Mouse (Mus musculus): Measurements from ENCODE around the gene Smim24. TPM values are rescaled to one million over a fixed set of nuclear protein-coding genes. Genes with fewer than 3 reads are reported as not detected.
A peak's percentile ranks its signal among the peaks of the same experiment; 100 is the strongest.

Gene Smim24
- polyA plus RNA-seq, 1 experiment from 2014 or later: 1.8 TPM

GRCm38 (mm10) chr10:81356352-81356990 is 36.4 kb upstream of the Smim24 start:
- peak overlapping the region; percentile 79; the same call in 1 of the 2 replicates for H3K4me3 ChIP-seq
- peaks cover 7% of the 10 kb centered on the region; the same call in 1 of the 2 replicates for H3K36me3 ChIP-seq
- H3K27ac ChIP-seq (replicated peaks): 0 out of 2 replicates have a peak overlapping the region, but pooled peaks have one; percentile 34
- H3K4me1 ChIP-seq (replicated peaks): peaks cover 47% of the 10 kb centered on the region
- H3K9me3 ChIP-seq: no peaks in the 10 kb centered on the region
- peak overlapping the region; percentile 96 for H3K4me2 ChIP-seq
- H3K9ac ChIP-seq: 0 out of 2 replicates have a peak overlapping the region, but pooled peaks have one; percentile 22
- peak; percentile 11; the same call in 1 of the 2 replicates for ATAC-seq (ENCODE audit: low read depth)
- WGBS: 40% methylated on average over 12 of the region's 12 CpGs
- H3K27me3 ChIP-seq: peaks cover 9% of the 10 kb centered on the region; the same call in 1 of the 2 replicates

- no peaks in the 10 kb centered on the region for H3K9me3 ChIP-seq
- H3K4me2 ChIP-seq: peak within 1 kb of the TSS; percentile 96
- WGBS: 2% methylated on average over 78 of the region's 79 CpGs
- H3K4me1 ChIP-seq (replicated peaks): peaks cover 47% of the 10 kb centered on the region
- H3K27me3 ChIP-seq: peaks cover 9% of the 10 kb centered on the region
- peak within 1 kb of the TSS; percentile 79 for H3K4me3 ChIP-seq
- ATAC-seq (ENCODE audit: low read depth): peak; percentile 92
- peaks cover 14% of the 10 kb centered on the region for H3K36me3 ChIP-seq
- peak within 1 kb of the TSS; percentile 54; the same call in 1 of the 2 replicates for H3K27ac ChIP-seq (replicated peaks)
- H3K9ac ChIP-seq: peak within 1 kb of the TSS; percentile 90
Measured at GRCm38 (mm10) chr10:81356991-81357844, 35.6 kb upstream of the Smim24 start, which contains the start of gene Mfsd12. Gene Mfsd12, plus strand, starts transcription at chr10:81357491.

- ATAC-seq (ENCODE audit: low read depth): peak; percentile 1; the same call in 1 of the 2 replicates
- peaks cover 14% of the 10 kb centered on the region for H3K36me3 ChIP-seq
- H3K27ac ChIP-seq (replicated peaks): no peak overlapping the region
- H3K4me3 ChIP-seq: peak overlapping the region; percentile 79
- peak overlapping the region; percentile 90 for H3K9ac ChIP-seq
- H3K4me2 ChIP-seq: peak overlapping the region; percentile 96
- H3K9me3 ChIP-seq: no peaks in the 10 kb centered on the region
- 41% methylated on average over 4 of the region's 4 CpGs for WGBS
- H3K4me1 ChIP-seq (replicated peaks): peaks cover 50% of the 10 kb centered on the region
- H3K27me3 ChIP-seq: peaks cover 18% of the 10 kb centered on the region
Measured at GRCm38 (mm10) chr10:81358209-81358608, 34.6 kb upstream of the Smim24 start.

- peaks cover 56% of the 10 kb centered on the region for H3K4me1 ChIP-seq (replicated peaks)
- no peak overlapping the region for H3K27ac ChIP-seq (replicated peaks)
- H3K9me3 ChIP-seq: no peaks in the 10 kb centered on the region
- ATAC-seq (ENCODE audit: low read depth): no peak
- peak overlapping the region; percentile 90 for H3K9ac ChIP-seq
- peaks cover 25% of the 10 kb centered on the region for H3K27me3 ChIP-seq
- peak overlapping the region; percentile 96 for H3K4me2 ChIP-seq
- peak overlapping the region; percentile 79; the same call in 1 of the 2 replicates for H3K4me3 ChIP-seq
- 69% methylated on average over 1 of the region's 1 CpGs for WGBS
- H3K36me3 ChIP-seq: peaks cover 14% of the 10 kb centered on the region
Measured at GRCm38 (mm10) chr10:81358841-81359240, 34.0 kb upstream of the Smim24 start.

- WGBS: 75% methylated on average over 8 of the region's 8 CpGs
- H3K36me3 ChIP-seq: peaks cover 14% of the 10 kb centered on the region
- H3K27me3 ChIP-seq: peaks cover 41% of the 10 kb centered on the region
- H3K4me3 ChIP-seq: no peak overlapping the region
- ATAC-seq (ENCODE audit: low read depth): no peak
- peak overlapping the region; percentile 28; the same call in 1 of the 2 replicates for H3K9ac ChIP-seq
- no peak overlapping the region for H3K27ac ChIP-seq (replicated peaks)
- H3K4me2 ChIP-seq: no peak overlapping the region
- peaks cover 75% of the 10 kb centered on the region for H3K4me1 ChIP-seq (replicated peaks)
- no peaks in the 10 kb centered on the region for H3K9me3 ChIP-seq
Measured at GRCm38 (mm10) chr10:81360721-81361120, 32.1 kb upstream of the Smim24 start.

GRCm38 (mm10) chr10:81362336-81362949 is 30.4 kb upstream of the Smim24 start:
- peaks cover 80% of the 10 kb centered on the region for H3K4me1 ChIP-seq (replicated peaks)
- no peak overlapping the region for H3K4me2 ChIP-seq
- H3K36me3 ChIP-seq: peaks cover 27% of the 10 kb centered on the region
- H3K27ac ChIP-seq (replicated peaks): no peak overlapping the region
- H3K9ac ChIP-seq: no peak overlapping the region
- 81% methylated on average over 12 of the region's 12 CpGs for WGBS
- no peaks in the 10 kb centered on the region for H3K9me3 ChIP-seq
- no peak overlapping the region for H3K4me3 ChIP-seq
- ATAC-seq (ENCODE audit: low read depth): no peak
- H3K27me3 ChIP-seq: peaks cover 38% of the 10 kb centered on the region

GRCm38 (mm10) chr10:81363436-81364346 is 29.2 kb upstream of the Smim24 start:
- Histone ChIP-seq H3K27ac (replicated peaks) (no peak overlapping the region), H3K9ac (peak overlapping the region; percentile 59), H3K36me3 (peaks cover 40% of the 10 kb centered on the region), H3K4me2 (peak overlapping the region; percentile 50), H3K4me1 (replicated peaks) (peaks cover 70% of the 10 kb centered on the region), H3K27me3 (peaks cover 35% of the 10 kb centered on the region), H3K9me3 (no peaks in the 10 kb centered on the region), H3K4me3 (peak overlapping the region; percentile 23)
- WGBS: 11% methylated on average over 51 of the region's 54 CpGs
- no peak for ATAC-seq (ENCODE audit: low read depth)

- H3K36me3 ChIP-seq: peaks cover 50% of the 10 kb centered on the region
- peak overlapping the region; percentile 50 for H3K4me2 ChIP-seq
- peak overlapping the region; percentile 23 for H3K4me3 ChIP-seq
- peaks cover 32% of the 10 kb centered on the region for H3K27me3 ChIP-seq
- peaks cover 61% of the 10 kb centered on the region for H3K4me1 ChIP-seq (replicated peaks)
- peak; percentile 4; the same call in 1 of the 2 replicates for ATAC-seq (ENCODE audit: low read depth)
- WGBS: 11% methylated on average over 28 of the region's 28 CpGs
- H3K9me3 ChIP-seq: no peaks in the 10 kb centered on the region
- H3K27ac ChIP-seq (replicated peaks): no peak overlapping the region
- peak overlapping the region; percentile 59 for H3K9ac ChIP-seq
Measured at GRCm38 (mm10) chr10:81364666-81365065, 28.2 kb upstream of the Smim24 start.

- peaks cover 32% of the 10 kb centered on the region for H3K27me3 ChIP-seq
- H3K9ac ChIP-seq: peak overlapping the region; percentile 59; the same call in 1 of the 2 replicates
- H3K4me2 ChIP-seq: peak overlapping the region; percentile 50; the same call in 1 of the 2 replicates
- WGBS: 41% methylated on average over 4 of the region's 4 CpGs
- peaks cover 52% of the 10 kb centered on the region for H3K36me3 ChIP-seq
- H3K9me3 ChIP-seq: no peaks in the 10 kb centered on the region
- ATAC-seq (ENCODE audit: low read depth): peak; percentile 25; the same call in 1 of the 2 replicates
- H3K4me3 ChIP-seq: no peak overlapping the region; the same call in 1 of the 2 replicates
- H3K27ac ChIP-seq (replicated peaks): no peak overlapping the region
- peaks cover 57% of the 10 kb centered on the region for H3K4me1 ChIP-seq (replicated peaks)
Measured at GRCm38 (mm10) chr10:81365073-81365472, 27.8 kb upstream of the Smim24 start.

- WGBS: 20% methylated on average over 12 of the region's 12 CpGs
- Histone ChIP-seq H3K4me1 (replicated peaks) (peaks cover 51% of the 10 kb centered on the region), H3K9me3 (no peaks in the 10 kb centered on the region), H3K4me2 (peak within 1 kb of the TSS; percentile 50), H3K9ac (peak within 1 kb of the TSS; percentile 59; the same call in 1 of the 2 replicates), H3K36me3 (peaks cover 58% of the 10 kb centered on the region), H3K27ac (replicated peaks) (peak within 1 kb of the TSS; percentile 38; the same call in 1 of the 2 replicates), H3K27me3 (peaks cover 32% of the 10 kb centered on the region), H3K4me3 (peak within 1 kb of the TSS; percentile 23; the same call in 1 of the 2 replicates)
- no peak; the same call in 1 of the 2 replicates for ATAC-seq (ENCODE audit: low read depth)
Measured at GRCm38 (mm10) chr10:81365672-81366476, 27.0 kb upstream of the Smim24 start, which contains the start of gene 4930404N11Rik. Gene 4930404N11Rik, minus strand, starts transcription at chr10:81365816.
